Mouse (Mus musculus) G1E (cell line): ENCODE results near the gene Mfsd4b1. TPM values are rescaled to one million over a fixed set of nuclear protein-coding genes. Genes with fewer than 3 reads are reported as not detected.

ENCODE experiments used
- ATAC-seq: 2 replicates; pipeline ENCODE4 v1.8.0; 2016; ENCODE audit warnings: mild to moderate bottlenecking; ENCODE audit not compliant: insufficient number of reproducible peaks, poor library complexity, low FRiP score, severe bottlenecking; ENCODE audit errors: extremely low read depth
- DNase-seq: peaks from one replicate; pipeline ENCODE4 v3.0.0; 2012; ENCODE audit warnings: low spot score
- H3K27me3 ChIP-seq: 2 replicates; pipeline ENCODE4 v1.6.1; 2012; ENCODE audit warnings: mild to moderate bottlenecking, low read length, inconsistent platforms; ENCODE audit not compliant: insufficient read depth
- H3K36me3 ChIP-seq: replicated peaks from 2 replicates; pipeline ENCODE3; 2012; ENCODE audit warnings: mild to moderate bottlenecking, inconsistent platforms
- H3K4me1 ChIP-seq: 2 replicates; pipeline ENCODE4 v1.6.1; 2012; ENCODE audit warnings: low read depth, low read length, inconsistent platforms, mixed read lengths; ENCODE audit not compliant: insufficient read depth
- H3K4me3 ChIP-seq: 2 replicates; pipeline ENCODE4 v1.5.1; 2012; ENCODE audit warnings: low read depth, mild to moderate bottlenecking, inconsistent platforms, low read length, moderate library complexity, mixed read lengths
- H3K9me3 ChIP-seq: replicated peaks from 2 replicates; pipeline ENCODE4 v1.6.1; 2012; ENCODE audit warnings: inconsistent platforms
- CTCF ChIP-seq: IDR thresholded peaks from 2 replicates; pipeline ENCODE4 v1.5.1; 2012; ENCODE audit warnings: low read depth, low read length, inconsistent platforms, mixed read lengths
- GATA1 ChIP-seq: IDR thresholded peaks from 2 replicates; pipeline ENCODE4 v1.6.1; 2012; ENCODE audit warnings: borderline replicate concordance, low read length, inconsistent platforms, mixed read lengths
- GATA2 ChIP-seq: IDR thresholded peaks from 2 replicates; pipeline ENCODE4 v1.6.1; 2012; ENCODE audit warnings: low read depth, low read length, inconsistent platforms, borderline replicate concordance
- POLR2AphosphoS5 ChIP-seq: IDR thresholded peaks from 2 replicates; pipeline ENCODE4 v1.6.1; 2012; ENCODE audit warnings: low read depth, low read length, inconsistent platforms; ENCODE audit not compliant: insufficient replicate concordance
- TAL1 ChIP-seq: conservative IDR thresholded peaks from 2 replicates; pipeline ENCODE4 v1.6.1; 2012; ENCODE audit warnings: low read depth, low read length, inconsistent platforms, mixed read lengths
- polyA plus RNA-seq: library from polyadenylated mRNA; stranded (reverse); fragments of >175 nt; gene quantifications from 2 replicates; pipeline ENCODE4 v1.2.3, GENCODE M21; 2012
- total RNA-seq, 2 experiments: library from RNA; stranded (forward) in 1 of 2; stranded (reverse) in 1 of 2; fragments of 200-1000 nt in 1 of 2; fragments of >200 nt in 1 of 2; fragmentation: Nextera tagmentation in 1 of 2; gene quantifications; 2 replicates each; pipeline ENCODE4 v1.2.3; 2014 to 2017

Mfsd4b1 gene
- total and polyA plus RNA-seq, 3 experiments = 0.05 TPM; not detected in 2

GRCm38 (mm10) chr10:39955163-39955562 is 69.9 kb downstream of the Mfsd4b1 start:
- H3K4me3 ChIP-seq = no peak overlapping the region

More at GRCm38 (mm10) chr10:39955163-39955562, 69.9 kb downstream of the Mfsd4b1 start:
- TF ChIP-seq GATA1 = no peak
- no peak for TF ChIP-seq POLR2AphosphoS5
- no peak for TF ChIP-seq CTCF
- TF ChIP-seq TAL1 = no peak
- TF ChIP-seq GATA2 = no peak
- ATAC-seq (no peak), DNase-seq (no peak)
- Histone ChIP-seq H3K36me3 (no peaks in the 10 kb centered on the region), H3K9me3 (no peaks in the 10 kb centered on the region), H3K4me1 (peaks cover 8% of the 10 kb centered on the region), H3K27me3 (peaks cover 9% of the 10 kb centered on the region)

Other genes with a start within 250 kb of the Mfsd4b1 start
- 3.0 and 5.9 TPM in 2 replicates for gene Mfsd4b4, start 126.0 kb downstream of the Mfsd4b1 start, total RNA-seq (2014; fragmentation: Nextera tagmentation)
- 5.4 and 5.8 TPM in 2 replicates for gene Mfsd4b4, start 126.0 kb downstream of the Mfsd4b1 start, total RNA-seq (2017)
- 0.44 and 0.55 TPM in 2 replicates for gene Mfsd4b4, start 126.0 kb downstream of the Mfsd4b1 start, polyA plus RNA-seq
- gene Mfsd4b2, start 98.3 kb downstream of the Mfsd4b1 start, total RNA-seq (2014; fragmentation: Nextera tagmentation) = not detected in 2 replicates
- 0.05 and 0.06 TPM in 2 replicates for gene Mfsd4b2, start 98.3 kb downstream of the Mfsd4b1 start, total RNA-seq (2017)
- not detected in 2 replicates for gene Mfsd4b2, start 98.3 kb downstream of the Mfsd4b1 start, polyA plus RNA-seq
- not detected in 2 replicates for gene Mfsd4b3, start 65.1 kb downstream of the Mfsd4b1 start, total RNA-seq (2014; fragmentation: Nextera tagmentation)
- gene Mfsd4b3, start 65.1 kb downstream of the Mfsd4b1 start, total RNA-seq (2017) = 0.12 and 0.16 TPM in 2 replicates
- gene Mfsd4b3, start 65.1 kb downstream of the Mfsd4b1 start, polyA plus RNA-seq = not detected in 2 replicates
- gene Mfsd4b5, start 38.6 kb downstream of the Mfsd4b1 start, total RNA-seq (2014; fragmentation: Nextera tagmentation) = not detected in 2 replicates
- gene Mfsd4b5, start 38.6 kb downstream of the Mfsd4b1 start, total RNA-seq (2017) = 0.12 and 0.22 TPM in 2 replicates
- gene Mfsd4b5, start 38.6 kb downstream of the Mfsd4b1 start, polyA plus RNA-seq = not detected in 2 replicates
- 22.4 and 117 TPM in 2 replicates for gene Slc16a10, start 117.0 kb upstream of the Mfsd4b1 start, total RNA-seq (2014; fragmentation: Nextera tagmentation)
- 16.9 and 18.8 TPM in 2 replicates for gene Slc16a10, start 117.0 kb upstream of the Mfsd4b1 start, total RNA-seq (2017)
- gene Slc16a10, start 117.0 kb upstream of the Mfsd4b1 start, polyA plus RNA-seq = 5.7 and 7.2 TPM in 2 replicates
- gene Rpf2, start 221.8 kb upstream of the Mfsd4b1 start, total RNA-seq (2014; fragmentation: Nextera tagmentation) = 67.0 and 70.7 TPM in 2 replicates
- gene Rpf2, start 221.8 kb upstream of the Mfsd4b1 start, total RNA-seq (2017) = 124 and 178 TPM in 2 replicates
- gene Rpf2, start 221.8 kb upstream of the Mfsd4b1 start, polyA plus RNA-seq = 6.0 and 6.5 TPM in 2 replicates
- gene Gtf3c6, start 232.8 kb upstream of the Mfsd4b1 start, total RNA-seq (2014; fragmentation: Nextera tagmentation) = 22.1 and 22.5 TPM in 2 replicates
- 40.5 and 48.1 TPM in 2 replicates for gene Gtf3c6, start 232.8 kb upstream of the Mfsd4b1 start, total RNA-seq (2017)
- 8.9 and 13.1 TPM in 2 replicates for gene Gtf3c6, start 232.8 kb upstream of the Mfsd4b1 start, polyA plus RNA-seq